Mouse (Mus musculus) gastrocnemius, adult 8-10 months (tissue): ENCODE measurements around the gene Ppm1b. TPM values are rescaled to one million over a fixed set of nuclear protein-coding genes. Genes with fewer than 3 reads are reported as not detected.

Experiments
- DNase-seq, 2 experiments: peaks; one replicate each; pipeline ENCODE4 v3.0.0; 2022; ENCODE audit warnings: low spot score in 2 of 2
- total RNA-seq, 4 experiments: library from RNA; stranded (reverse); gene quantifications; 2 replicates each; pipeline ENCODE4 v1.2.4; 2022

The Ppm1b gene
- total RNA-seq, 4 experiments from 2014 or later, result 165 to 198 (median 183) TPM

- no peak for DNase-seq
Observed at GRCm38 (mm10) chr17:85067331-85067730, 110.8 kb downstream of the Ppm1b start.

- no peak for DNase-seq
Observed at GRCm38 (mm10) chr17:85070658-85071057, 114.1 kb downstream of the Ppm1b start.

DNA sequence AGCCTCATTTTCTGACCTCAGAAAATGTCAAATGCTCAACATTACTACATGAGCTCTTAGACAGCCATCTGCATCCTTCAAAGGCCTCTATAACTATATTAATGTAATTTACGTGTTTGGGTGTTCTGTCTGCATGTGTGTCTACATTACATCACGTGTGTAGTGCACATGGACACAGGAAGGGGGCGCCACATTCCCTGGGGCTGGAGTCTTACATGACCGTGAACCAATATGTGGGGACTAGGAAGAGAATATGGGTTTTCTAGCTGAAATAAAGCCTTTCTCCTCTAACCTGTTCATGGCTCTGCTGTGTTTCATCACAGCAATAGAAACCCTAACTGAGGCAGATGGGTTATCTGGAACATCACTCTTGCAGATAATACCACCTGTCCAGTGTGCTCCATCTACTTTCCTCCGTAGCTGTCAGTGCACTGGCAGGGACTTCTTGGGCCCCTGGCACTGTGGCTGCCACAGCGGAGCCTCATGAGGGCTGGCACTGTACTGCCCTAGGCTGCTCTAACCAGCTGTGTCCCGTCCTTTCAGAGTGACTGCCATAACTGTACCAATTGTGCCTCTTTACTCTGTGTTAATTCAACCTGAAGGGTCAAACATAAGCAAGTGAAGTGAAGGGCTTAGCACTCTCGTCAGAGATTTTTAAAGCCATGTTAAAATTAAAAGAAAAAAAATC, 114.7 kb downstream of the Ppm1b start:
- no peak for DNase-seq

GRCm38 (mm10) chr17:85072383-85072782, 115.8 kb downstream of the Ppm1b start:
- no peak for DNase-seq

- DNase-seq, result no peak
Observed at GRCm38 (mm10) chr17:85073214-85073613, 116.7 kb downstream of the Ppm1b start.

Other genes with a start within 250 kb of the Ppm1b start
- gene Lrpprc, start 166.0 kb upstream of the Ppm1b start, total RNA-seq, result 10 to 100 TPM; 60.0 to 70.5 (median 65.7) TPM
- not detected for gene Slc3a1, start 71.6 kb downstream of the Ppm1b start, total RNA-seq
- gene Prepl, start 133.5 kb downstream of the Ppm1b start, total RNA-seq, result 10 to 100 TPM; 15.6 to 21.0 (median 17.9) TPM
- gene Camkmt, start 133.8 kb downstream of the Ppm1b start, total RNA-seq, result 1 to 10 TPM in 3 of 4 experiments, under 1 TPM in 1; 0.56 to 1.4 (median 1.1) TPM